Mouse (Mus musculus) hindbrain, postnatal 0 days (tissue): ENCODE results near the gene Nupl1. TPM values are rescaled to one million over a fixed set of nuclear protein-coding genes. Genes with fewer than 3 reads are reported as not detected.

Experiments
- ATAC-seq: fragments of 200-750 bp; cut with Nextera tagmentation; 2 replicates; pipeline ENCODE4 v1.8.0; 2017; ENCODE audit warnings: mild to moderate bottlenecking, moderate TSS enrichment, moderate library complexity
- DNase-seq: peaks from one replicate; pipeline ENCODE4 v3.0.0-alpha.2; 2015; ENCODE audit warnings: low spot score
- H3K27ac ChIP-seq: fragments of 300-500 bp; sonication (generic); 2 replicates; pipeline ENCODE4 v1.5.1; 2014; ENCODE audit warnings: mild to moderate bottlenecking
- H3K27me3 ChIP-seq: fragments of 300-500 bp; sonication (generic); 2 replicates; pipeline ENCODE4 v1.6.1; 2014; ENCODE audit warnings: low read length, mixed read lengths; ENCODE audit not compliant: insufficient read depth
- H3K36me3 ChIP-seq: fragments of 300-500 bp; sonication (generic); 2 replicates; pipeline ENCODE4 v1.6.1; 2014; ENCODE audit warnings: low read length, mixed read lengths; ENCODE audit not compliant: insufficient read depth
- H3K4me1 ChIP-seq: fragments of 300-500 bp; sonication (generic); 2 replicates; pipeline ENCODE4 v1.6.1; 2014; ENCODE audit warnings: antibody characterized with exemption, low read length, mixed read lengths; ENCODE audit not compliant: insufficient read depth
- H3K4me2 ChIP-seq: fragments of 300-500 bp; sonication (generic); 2 replicates; pipeline ENCODE4 v1.6.1; 2014; ENCODE audit warnings: low read depth, mild to moderate bottlenecking, low read length, moderate library complexity, mixed read lengths
- H3K4me3 ChIP-seq: fragments of 300-500 bp; sonication (generic); 2 replicates; pipeline ENCODE4 v1.5.1; 2014; ENCODE audit warnings: low read length
- H3K9ac ChIP-seq: fragments of 300-500 bp; sonication (generic); replicated peaks from 2 replicates; pipeline ENCODE4 v1.6.1; 2014; ENCODE audit warnings: mild to moderate bottlenecking, low read length, moderate library complexity, mixed read lengths
- H3K9me3 ChIP-seq: fragments of 300-500 bp; sonication (generic); 2 replicates; pipeline ENCODE4 v1.6.1; 2016; ENCODE audit warnings: low read length, mixed read lengths
- CTCF ChIP-seq: IDR thresholded peaks from 2 replicates; pipeline ENCODE4 v1.5.1; 2016; ENCODE audit warnings: antibody characterized with exemption, control low read depth, low read depth
- WGBS: fragments of 180-500 bp; shearing (Covaris S2); extraction: QIAGEN DNeasy Blood & Tissue Kit; methylation state at CpG from one replicate; pipeline ENCODE4 v1.1.7; 2014; 5-methylcytosine and 5-hydroxymethylcytosine counted together
- polyA plus RNA-seq: library from polyadenylated mRNA; unstranded; fragments of >200 nt; fragmentation: Nextera tagmentation; extraction: Ambion mirVana; gene quantifications from 2 replicates; pipeline ENCODE4 v1.2.1, GENCODE M21; 2015
- total RNA-seq: library from RNA; depleted of rRNA; stranded (reverse); fragments of >200 nt; gene quantifications from 2 replicates; pipeline ENCODE4 v1.2.3, GENCODE M21; 2014

Nupl1 gene
- total and polyA plus RNA-seq, 2 experiments from 2014 or later: 0.16 to 0.99 TPM

DNA sequence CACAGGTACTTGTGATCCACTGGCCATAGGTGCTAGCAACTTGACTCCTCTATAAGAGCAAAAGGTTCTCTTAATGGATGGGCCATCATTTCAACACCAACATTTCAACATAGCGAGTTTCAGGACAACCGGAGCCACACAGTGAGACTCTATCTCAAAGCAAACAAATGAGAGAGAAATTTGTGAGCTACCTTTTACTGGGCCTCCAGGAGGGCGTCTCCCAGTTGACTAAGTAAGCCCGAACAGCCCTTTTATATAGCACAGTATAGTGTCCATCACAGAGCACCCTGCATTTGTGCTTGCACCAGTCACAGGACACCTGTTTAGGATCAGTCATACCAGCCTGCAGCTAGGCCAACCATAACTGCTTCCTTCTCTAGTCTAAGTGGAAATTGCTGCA lies 5.9 kb upstream of the Nupl1 start:
- Histone ChIP-seq H3K27ac (no peak overlapping the region), H3K4me1 (no peaks in the 10 kb centered on the region), H3K4me2 (no peak overlapping the region), H3K27me3 (no peaks in the 10 kb centered on the region), H3K9ac (no peak overlapping the region), H3K4me3 (no peak overlapping the region), H3K9me3 (no peaks in the 10 kb centered on the region), H3K36me3 (no peaks in the 10 kb centered on the region)
- TF ChIP-seq CTCF: no peak
- WGBS: 84% methylated on average over 4 of the region's 4 CpGs
- no peak for DNase-seq
- no peak for ATAC-seq

DNA sequence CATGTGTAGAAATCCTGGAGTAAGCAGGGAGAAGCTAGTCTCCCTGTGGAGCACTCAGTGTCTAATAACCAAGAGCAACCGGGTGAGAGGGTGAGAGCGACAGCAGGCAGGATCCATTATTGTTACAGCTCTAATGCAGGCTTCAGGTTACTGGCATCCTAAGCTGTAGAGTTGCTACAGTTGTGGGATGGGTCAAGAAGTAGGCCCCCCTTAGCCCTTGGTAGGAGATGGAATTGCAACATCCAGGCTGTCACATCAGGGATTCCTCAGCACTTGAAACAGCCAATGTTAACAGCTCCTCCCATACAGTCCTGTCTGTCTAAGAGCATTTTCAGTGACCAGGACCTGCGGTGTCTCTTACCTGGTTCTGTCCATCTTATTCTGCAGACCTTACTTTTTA lies 5.1 kb upstream of the Nupl1 start:
- H3K4me2 ChIP-seq: no peak overlapping the region
- no peaks in the 10 kb centered on the region for H3K4me1 ChIP-seq
- H3K27me3 ChIP-seq: no peaks in the 10 kb centered on the region
- H3K9ac ChIP-seq: no peak overlapping the region
- H3K36me3 ChIP-seq: no peaks in the 10 kb centered on the region
- H3K27ac ChIP-seq: no peak overlapping the region
- 34% methylated on average over 3 of the region's 3 CpGs for WGBS
- no peaks in the 10 kb centered on the region for H3K9me3 ChIP-seq
- ATAC-seq (no peak), DNase-seq (no peak)
- H3K4me3 ChIP-seq: no peak overlapping the region
- peak; percentile 18; the same call in 1 of the 2 replicates for TF ChIP-seq CTCF

DNA sequence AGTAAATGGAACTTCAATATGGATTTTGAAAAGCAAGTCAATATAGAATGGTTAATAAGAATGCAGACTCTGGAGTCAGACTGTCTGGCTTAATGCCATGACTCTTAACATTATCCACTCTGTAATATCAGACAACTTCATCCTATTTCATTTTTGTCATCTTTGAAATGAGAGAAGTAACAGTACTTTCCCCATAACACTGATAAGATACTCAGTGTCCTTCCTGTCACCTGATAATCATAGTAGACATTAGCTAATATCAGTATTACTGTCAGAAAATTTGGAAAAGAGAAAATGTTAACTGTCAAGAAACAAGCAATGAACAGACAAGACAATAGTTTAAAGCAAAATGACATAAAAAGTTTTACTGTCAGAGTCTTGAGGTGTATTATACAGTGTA lies 3.5 kb upstream of the Nupl1 start:
- Histone ChIP-seq H3K4me3 (no peak overlapping the region), H3K4me1 (0 out of 2 replicates have a peak, but pooled peaks cover 2% of the 10 kb centered on the region), H3K9ac (no peak overlapping the region), H3K9me3 (no peaks in the 10 kb centered on the region), H3K27ac (no peak overlapping the region), H3K4me2 (no peak overlapping the region), H3K36me3 (no peaks in the 10 kb centered on the region), H3K27me3 (no peaks in the 10 kb centered on the region)
- DNase-seq (no peak), ATAC-seq (no peak)
- TF ChIP-seq CTCF: no peak

DNA sequence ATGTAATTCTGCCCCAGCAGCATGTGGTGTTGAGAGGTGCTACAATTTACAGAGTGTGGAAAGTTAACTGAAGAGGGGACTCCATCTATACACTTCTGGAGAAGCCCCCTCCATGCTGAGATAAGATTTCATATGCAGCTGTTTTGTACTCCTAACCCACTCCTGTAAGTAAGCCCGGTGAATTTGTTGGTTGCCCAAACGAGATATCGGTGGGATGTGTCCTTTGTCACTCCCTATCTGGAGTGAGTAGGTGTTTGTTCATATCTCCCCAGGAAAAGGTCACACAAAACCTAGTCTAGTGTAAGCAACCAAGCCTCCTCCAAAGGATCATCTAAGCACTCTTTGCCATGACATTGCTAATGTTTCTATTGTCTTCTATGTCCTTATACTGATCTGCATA lies 2.2 kb upstream of the Nupl1 start:
- no peaks in the 10 kb centered on the region for H3K36me3 ChIP-seq
- WGBS: 95% methylated on average over 3 of the region's 3 CpGs
- no peak overlapping the region for H3K4me2 ChIP-seq
- no peaks in the 10 kb centered on the region for H3K9me3 ChIP-seq
- TF ChIP-seq CTCF: no peak
- no peak overlapping the region for H3K4me3 ChIP-seq
- H3K27me3 ChIP-seq: no peaks in the 10 kb centered on the region
- DNase-seq (no peak), ATAC-seq (no peak)
- H3K27ac ChIP-seq: no peak overlapping the region
- H3K9ac ChIP-seq: no peak overlapping the region
- 0 out of 2 replicates have a peak, but pooled peaks cover 2% of the 10 kb centered on the region for H3K4me1 ChIP-seq

DNA sequence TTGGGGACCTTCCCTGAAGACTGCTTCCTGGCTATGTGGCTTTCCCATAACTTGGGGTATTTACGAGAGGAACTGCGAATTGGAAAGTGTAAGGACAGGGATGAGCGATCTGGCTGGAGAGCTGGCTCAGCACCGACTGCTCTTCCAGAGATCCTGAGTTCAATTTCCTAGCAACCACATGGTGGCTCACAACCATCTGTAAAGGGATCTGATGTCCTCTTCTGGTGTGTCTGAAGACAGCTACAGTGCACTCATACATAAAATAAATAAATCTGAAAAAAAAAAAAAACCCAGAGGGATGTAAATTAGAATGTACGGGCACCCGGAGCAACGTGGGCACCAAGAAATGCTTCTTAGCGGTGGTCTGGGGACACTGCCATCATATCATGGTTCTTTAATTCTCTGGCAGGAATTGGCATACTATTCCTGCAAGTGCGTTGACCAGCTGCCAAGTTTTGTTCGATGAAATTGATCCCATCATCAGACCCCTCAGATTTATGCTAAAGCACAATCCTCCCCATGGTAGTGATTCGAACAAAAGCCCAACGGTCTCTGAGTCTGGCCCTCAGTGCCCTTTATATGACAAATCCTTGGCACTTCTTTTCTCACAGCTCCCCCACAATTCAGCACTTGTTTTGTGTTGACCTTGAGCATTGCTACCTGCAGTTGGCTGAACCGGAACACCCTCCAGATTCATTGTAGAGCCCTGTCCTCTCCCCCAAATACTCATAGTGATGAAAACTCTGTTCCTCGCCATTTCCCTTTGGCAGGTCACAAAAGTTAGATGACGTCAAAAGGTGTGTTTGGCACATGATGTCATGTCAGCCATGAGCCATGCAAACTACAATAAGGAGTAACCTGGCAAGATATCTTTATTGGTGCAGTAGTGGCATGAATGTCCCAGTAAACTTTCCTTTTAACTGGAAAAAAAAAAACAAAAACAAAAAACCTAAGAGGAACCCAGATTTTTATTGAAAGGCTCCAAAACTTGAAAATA lies 1.1 kb upstream of the Nupl1 start:
- WGBS: 10% methylated on average over 15 of the region's 15 CpGs
- DNase-seq (peak; percentile 40), ATAC-seq (no peak; the same call in 1 of the 2 replicates)
- H3K36me3 ChIP-seq: no peaks in the 10 kb centered on the region
- peak; percentile 46 for TF ChIP-seq CTCF
- no peaks in the 10 kb centered on the region for H3K9me3 ChIP-seq
- H3K4me2 ChIP-seq: peak overlapping the region; percentile 87
- no peaks in the 10 kb centered on the region for H3K27me3 ChIP-seq
- peak overlapping the region; percentile 76 for H3K4me3 ChIP-seq
- 0 out of 2 replicates have a peak, but pooled peaks cover 2% of the 10 kb centered on the region for H3K4me1 ChIP-seq
- H3K27ac ChIP-seq: peak overlapping the region; percentile 87
- peak overlapping the region; percentile 94 for H3K9ac ChIP-seq

DNA sequence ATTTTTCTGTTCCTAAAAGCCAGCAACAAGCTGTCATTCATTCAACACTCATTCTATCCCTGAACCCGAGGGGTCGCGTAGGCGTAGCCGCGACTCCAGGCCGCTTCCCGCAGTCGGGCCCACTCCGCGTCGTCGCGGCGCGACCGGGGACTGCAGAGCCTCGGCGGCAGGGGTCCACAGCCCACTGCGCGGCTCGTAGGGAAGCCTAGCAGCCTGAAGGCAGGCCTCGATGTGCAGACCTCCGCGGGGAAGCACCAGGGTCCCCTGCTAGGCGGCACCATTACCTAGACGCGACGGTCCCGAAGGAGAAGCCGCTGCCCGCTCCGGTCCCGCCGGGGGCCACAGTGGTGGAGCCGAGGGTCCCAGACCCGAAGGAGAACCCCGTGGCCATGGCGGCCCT lies 352 bp downstream of the Nupl1 start:
- under 1% methylated on average over 39 of the region's 39 CpGs for WGBS
- Histone ChIP-seq H3K27ac (peak overlapping the region; percentile 87), H3K4me1 (0 out of 2 replicates have a peak, but pooled peaks cover 2% of the 10 kb centered on the region), H3K9me3 (no peaks in the 10 kb centered on the region), H3K4me2 (peak overlapping the region; percentile 76), H3K9ac (peak overlapping the region; percentile 94), H3K27me3 (no peaks in the 10 kb centered on the region), H3K4me3 (peak overlapping the region; percentile 76), H3K36me3 (no peaks in the 10 kb centered on the region)
- peak; percentile 68 for DNase-seq
- no peak; the same call in 1 of the 2 replicates for TF ChIP-seq CTCF
- peak; percentile 59 for ATAC-seq
